Mouse (Mus musculus) embryonic facial prominence, embryonic 13.5 days (tissue): Measurements from ENCODE around the gene Sfxn3. TPM values are rescaled to one million over a fixed set of nuclear protein-coding genes. Genes with fewer than 3 reads are reported as not detected.
"Not testable (repeated sequence)": the region's sequence is repeated elsewhere in the genome, so short reads cannot be mapped to it uniquely, and the experiment has no call there.

ENCODE experiments used
- ATAC-seq: fragments of 200-750 bp; cut with Nextera tagmentation; 2 replicates; pipeline ENCODE4 v1.8.0; 2017; ENCODE audit warnings: low read depth; ENCODE audit not compliant: insufficient number of reproducible peaks, insufficient read depth, low FRiP score, low TSS enrichment
- H3K27ac ChIP-seq: fragments of 300-500 bp; sonication (generic); 2 replicates; pipeline ENCODE4 v1.5.1; 2015; ENCODE audit warnings: moderate library complexity, mild to moderate bottlenecking, inconsistent platforms
- H3K27me3 ChIP-seq: fragments of 300-500 bp; sonication (generic); 2 replicates; pipeline ENCODE4 v1.6.1; 2015; ENCODE audit warnings: mild to moderate bottlenecking, inconsistent platforms
- H3K36me3 ChIP-seq: fragments of 300-500 bp; sonication (generic); 2 replicates; pipeline ENCODE4 v1.6.1; 2015; ENCODE audit warnings: mild to moderate bottlenecking, inconsistent platforms
- H3K4me1 ChIP-seq: fragments of 300-500 bp; sonication (generic); 2 replicates; pipeline ENCODE4 v1.6.1; 2015; ENCODE audit warnings: inconsistent platforms
- H3K4me2 ChIP-seq: fragments of 300-500 bp; sonication (generic); 2 replicates; pipeline ENCODE4 v1.6.1; 2015; ENCODE audit warnings: moderate library complexity, mild to moderate bottlenecking, inconsistent platforms
- H3K4me3 ChIP-seq: fragments of 300-500 bp; sonication (generic); 2 replicates; pipeline ENCODE4 v1.5.1; 2015; ENCODE audit warnings: mild to moderate bottlenecking, inconsistent platforms
- H3K9ac ChIP-seq: fragments of 300-500 bp; sonication (generic); 2 replicates; pipeline ENCODE4 v1.6.1; 2015; ENCODE audit warnings: mild to moderate bottlenecking, inconsistent platforms
- H3K9me3 ChIP-seq: fragments of 300-500 bp; sonication (generic); 2 replicates; pipeline ENCODE4 v1.6.1; 2016; ENCODE audit warnings: inconsistent platforms
- WGBS: fragments of 180-500 bp; shearing (Covaris S2); methylation state at CpG from one replicate; pipeline ENCODE4 v1.1.7; 2015; ENCODE audit warnings: mixed read lengths; 5-methylcytosine and 5-hydroxymethylcytosine counted together
- polyA plus RNA-seq: library from polyadenylated mRNA; unstranded; fragments of >200 nt; fragmentation: Nextera tagmentation; extraction: Ambion mirVana; gene quantifications from 2 replicates; pipeline ENCODE4 v1.2.1, GENCODE M21; 2015

The Sfxn3 gene
- polyA plus RNA-seq, 1 experiment from 2014 or later, result 32.3 TPM

DNA sequence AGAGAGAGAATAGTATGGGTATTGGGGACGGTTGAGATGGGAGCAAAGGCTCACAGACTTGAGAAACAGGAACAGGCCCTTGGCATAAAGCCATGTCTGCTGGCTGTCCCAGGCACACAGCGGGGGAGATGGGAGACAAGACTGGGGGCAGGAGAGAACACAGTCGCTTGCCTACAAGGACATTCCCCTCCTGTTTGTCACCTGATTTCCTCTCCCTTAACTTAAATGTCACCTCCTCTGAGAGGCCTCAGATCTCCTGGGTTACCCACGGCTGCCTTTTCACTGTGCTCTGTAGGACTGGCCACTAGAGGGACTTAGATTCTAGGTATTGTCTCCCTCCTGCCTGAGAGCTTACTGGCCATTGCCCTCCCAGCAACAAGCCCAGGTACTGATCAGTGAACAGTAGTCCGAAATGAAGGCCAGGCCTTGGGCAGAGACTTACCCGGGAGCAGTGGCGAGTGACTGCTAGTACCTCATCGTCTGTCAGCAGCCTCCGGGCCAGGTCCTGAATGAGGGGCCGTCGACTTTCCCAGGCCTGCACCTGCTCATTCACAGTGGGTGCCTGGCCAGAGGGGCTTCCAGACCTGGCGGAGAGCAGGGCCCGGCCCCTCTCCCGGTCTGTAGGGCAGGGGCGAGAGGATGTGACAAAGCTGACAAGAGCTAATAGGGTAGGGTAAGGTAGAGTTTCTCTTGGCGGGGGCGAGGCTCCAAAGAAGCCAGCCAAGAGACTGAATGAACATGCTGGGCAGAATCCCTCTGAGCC, 14.6 kb upstream of the Sfxn3 start:
- H3K9ac ChIP-seq, result peak overlapping the region; percentile 40; the same call in 1 of the 2 replicates
- 0 out of 2 replicates have a peak, but pooled peaks cover 3% of the 10 kb centered on the region for H3K27me3 ChIP-seq
- WGBS, result 47% methylated on average over 17 of the region's 17 CpGs
- H3K27ac ChIP-seq, result no peak overlapping the region
- H3K4me1 ChIP-seq, result peaks cover 28% of the 10 kb centered on the region
- H3K4me2 ChIP-seq, result no peak overlapping the region
- H3K9me3 ChIP-seq, result no peaks in the 10 kb centered on the region
- H3K36me3 ChIP-seq, result peaks cover 13% of the 10 kb centered on the region
- ATAC-seq, result no peak
- no peak overlapping the region for H3K4me3 ChIP-seq

DNA sequence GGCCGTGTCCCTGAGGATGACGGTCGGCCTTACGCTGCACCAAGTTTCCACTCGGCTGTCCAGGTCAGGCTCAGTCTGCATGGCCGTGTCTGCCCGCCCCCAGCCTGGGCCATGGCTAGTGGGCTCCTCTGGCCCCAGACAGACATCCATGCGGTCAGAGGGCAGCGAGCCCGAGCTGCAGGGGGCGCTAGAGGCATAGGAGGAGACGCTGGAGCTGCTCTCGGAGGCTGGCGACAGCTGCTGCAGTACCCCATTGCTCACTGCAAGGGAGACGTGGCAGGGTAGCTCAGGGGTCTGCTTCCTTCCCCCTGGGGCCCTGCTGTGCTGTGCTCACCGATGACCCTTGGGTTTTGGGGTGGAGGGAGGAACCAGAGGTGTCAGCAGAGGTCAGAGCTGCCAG, 10.4 kb upstream of the Sfxn3 start:
- Histone ChIP-seq H3K27ac (no peak overlapping the region), H3K9ac (0 out of 2 replicates have a peak overlapping the region, but pooled peaks have one; percentile 11), H3K4me1 (peaks cover 12% of the 10 kb centered on the region), H3K9me3 (no peaks in the 10 kb centered on the region), H3K4me3 (no peak overlapping the region), H3K36me3 (no peaks in the 10 kb centered on the region), H3K27me3 (peaks cover 17% of the 10 kb centered on the region), H3K4me2 (no peak overlapping the region)
- no peak for ATAC-seq
- 36% methylated on average over 16 of the region's 16 CpGs for WGBS

- not testable (repeated sequence) for H3K36me3 ChIP-seq, H3K9me3 ChIP-seq, H3K4me3 ChIP-seq, H3K27ac ChIP-seq, H3K9ac ChIP-seq, ATAC-seq, H3K4me2 ChIP-seq, H3K4me1 ChIP-seq
- H3K27me3 ChIP-seq, result peaks cover 17% of the 10 kb centered on the region
- 86% methylated on average over 7 of the region's 7 CpGs for WGBS
Measured at GRCm38 (mm10) chr19:45038198-45038597, 9.1 kb upstream of the Sfxn3 start.

DNA sequence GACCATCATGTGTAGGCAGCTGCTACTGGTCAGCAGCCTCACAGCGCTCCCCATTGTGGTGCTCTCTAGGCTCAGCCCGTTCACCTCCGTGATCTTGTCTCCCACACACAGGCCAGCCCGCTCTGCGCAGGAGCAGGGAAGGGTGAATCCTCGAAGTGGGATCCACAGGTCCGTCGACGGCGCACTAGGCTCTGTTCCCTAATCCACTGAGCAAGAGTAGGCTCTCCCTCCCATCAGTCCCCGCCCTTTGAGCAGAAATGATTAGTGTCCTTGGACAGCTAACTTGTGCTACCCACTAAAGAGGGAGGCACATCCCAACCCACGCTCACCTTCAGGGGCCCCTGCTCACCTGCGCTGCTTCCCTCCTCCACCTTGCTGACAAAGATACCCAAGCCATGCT, 7.1 kb upstream of the Sfxn3 start:
- Histone ChIP-seq H3K9me3 (no peaks in the 10 kb centered on the region), H3K9ac (no peak overlapping the region), H3K36me3 (no peaks in the 10 kb centered on the region), H3K4me1 (0 out of 2 replicates have a peak, but pooled peaks cover under 1% of the 10 kb centered on the region), H3K4me3 (no peak overlapping the region), H3K27ac (no peak overlapping the region), H3K4me2 (no peak overlapping the region), H3K27me3 (peaks cover 28% of the 10 kb centered on the region)
- no peak for ATAC-seq
- WGBS, result 52% methylated on average over 13 of the region's 13 CpGs

DNA sequence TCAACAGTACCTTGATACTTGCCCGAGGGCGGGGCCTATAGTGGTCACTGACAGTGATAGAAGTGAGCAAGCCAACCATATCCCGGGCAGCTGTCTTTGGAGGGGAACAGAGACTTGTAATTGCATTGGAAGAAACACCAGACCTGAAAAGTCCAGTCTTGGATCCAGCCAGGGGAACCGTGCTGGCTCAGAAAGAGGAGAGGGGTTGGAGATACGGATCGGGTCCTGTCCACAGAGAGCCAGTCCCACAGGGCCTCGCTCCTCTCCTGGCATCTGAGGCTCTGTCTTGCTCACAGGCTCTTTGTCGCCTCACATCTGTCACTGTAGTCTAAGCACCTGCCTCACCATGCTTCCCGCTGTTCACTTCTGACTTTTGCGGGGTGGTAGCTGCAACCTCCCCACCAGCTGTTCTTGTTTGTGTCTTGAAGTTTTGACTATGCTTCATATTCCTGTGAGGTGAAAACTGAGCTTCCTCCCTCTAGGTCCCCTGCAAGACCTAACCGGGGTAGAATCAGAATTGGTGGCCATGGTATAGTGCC, 2.8 kb upstream of the Sfxn3 start:
- no peak overlapping the region for H3K4me3 ChIP-seq
- H3K36me3 ChIP-seq, result peaks cover 3% of the 10 kb centered on the region
- H3K4me1 ChIP-seq, result peaks cover 33% of the 10 kb centered on the region
- no peak overlapping the region for H3K9ac ChIP-seq
- H3K9me3 ChIP-seq, result no peaks in the 10 kb centered on the region
- no peak for ATAC-seq
- H3K4me2 ChIP-seq, result no peak overlapping the region
- H3K27ac ChIP-seq, result no peak overlapping the region
- WGBS, result 67% methylated on average over 11 of the region's 11 CpGs
- peaks cover 36% of the 10 kb centered on the region for H3K27me3 ChIP-seq

GRCm38 (mm10) chr19:45045236-45045635, 2.1 kb upstream of the Sfxn3 start:
- Histone ChIP-seq H3K4me3 (no peak overlapping the region), H3K4me2 (0 out of 2 replicates have a peak overlapping the region, but pooled peaks have one; percentile 11), H3K27me3 (peaks cover 31% of the 10 kb centered on the region), H3K9me3 (no peaks in the 10 kb centered on the region), H3K27ac (no peak overlapping the region), H3K36me3 (peaks cover 6% of the 10 kb centered on the region), H3K9ac (no peak overlapping the region), H3K4me1 (peaks cover 35% of the 10 kb centered on the region)
- no peak for ATAC-seq
- 33% methylated on average over 15 of the region's 15 CpGs for WGBS

DNA sequence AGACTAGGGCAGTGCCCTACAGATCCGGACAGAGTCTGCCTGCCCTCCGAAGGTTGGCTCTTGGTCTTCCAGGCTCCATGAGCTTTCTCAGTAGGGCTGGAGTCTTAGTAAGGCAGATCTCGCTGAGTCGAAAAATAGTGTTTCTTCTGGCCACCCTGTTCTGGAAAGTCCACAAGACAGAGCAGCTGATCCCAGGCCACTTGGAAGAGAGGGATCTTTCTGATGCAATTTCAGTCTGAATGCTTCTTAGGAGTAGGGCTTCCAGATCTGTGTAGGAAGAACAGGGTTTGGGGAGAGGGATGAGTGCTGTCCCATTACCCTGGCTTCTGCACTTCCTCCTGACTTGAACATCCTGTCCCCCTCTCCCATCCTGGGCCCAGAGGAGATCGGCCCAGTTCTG, 1.7 kb upstream of the Sfxn3 start, which contains the start of gene Pdzd7:
TSS of gene Pdzd7 (minus strand) at position 67 of the 400 bp plus-strand sequence.
- peaks cover 26% of the 10 kb centered on the region for H3K27me3 ChIP-seq
- WGBS, result 80% methylated on average over 5 of the region's 5 CpGs

DNA sequence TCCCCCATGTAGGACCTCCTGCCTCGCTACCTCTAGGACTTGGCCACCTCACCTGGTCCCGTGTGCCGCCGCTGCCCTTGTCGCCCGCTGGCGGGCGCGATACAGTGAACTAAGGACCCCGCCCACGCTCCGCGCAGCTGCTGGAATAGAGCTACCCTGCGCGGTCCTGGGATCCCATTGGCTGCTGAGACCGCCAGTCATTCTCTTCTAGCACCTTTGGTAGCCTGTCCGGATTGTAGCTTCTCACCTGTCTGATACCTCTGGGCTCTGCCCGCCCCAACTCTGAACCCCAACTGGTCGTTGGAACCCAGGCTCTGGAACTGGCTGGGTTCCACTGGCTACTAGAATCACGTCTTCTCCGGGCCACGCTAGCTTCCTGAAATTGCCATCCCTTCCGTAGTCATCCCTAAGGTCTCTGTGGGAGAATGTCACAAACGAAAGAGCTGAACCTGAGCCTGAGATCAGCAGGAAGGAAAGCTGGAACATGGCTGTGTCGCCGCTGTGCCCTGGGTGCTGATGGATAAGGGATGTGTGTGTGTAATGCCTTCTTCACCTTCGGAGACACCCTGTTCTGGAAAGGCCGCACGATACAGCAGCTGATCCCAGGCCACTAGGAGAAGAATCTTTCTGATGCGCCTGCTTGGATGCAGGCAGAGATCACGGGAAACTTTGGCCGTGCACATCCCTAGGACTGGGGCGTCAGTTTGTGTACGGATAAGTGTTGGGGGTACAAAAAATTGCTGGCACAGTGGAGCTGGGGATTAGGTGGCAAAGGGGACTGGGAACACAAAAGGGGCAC, 581 bp upstream of the Sfxn3 start:
- Histone ChIP-seq H3K9ac (peak overlapping the region; percentile 67), H3K4me2 (peak overlapping the region; percentile 80), H3K27me3 (peaks cover 21% of the 10 kb centered on the region), H3K9me3 (no peaks in the 10 kb centered on the region), H3K4me1 (peaks cover 35% of the 10 kb centered on the region), H3K4me3 (peak overlapping the region; percentile 50), H3K36me3 (peaks cover 18% of the 10 kb centered on the region), H3K27ac (peak overlapping the region; percentile 88)
- 3% methylated on average over 34 of the region's 34 CpGs for WGBS
- 0 out of 2 replicates have a peak, but pooled peaks have one; percentile 28 for ATAC-seq

More for the DNA sequence above, 1.7 kb upstream of the Sfxn3 start, which contains the start of gene Pdzd7:
- no peaks in the 10 kb centered on the region for H3K9me3 ChIP-seq
- peak within 1 kb of the TSS; percentile 50 for H3K4me3 ChIP-seq
- H3K9ac ChIP-seq, result peak within 1 kb of the TSS; percentile 67
- H3K4me1 ChIP-seq, result peaks cover 35% of the 10 kb centered on the region
- H3K4me2 ChIP-seq, result peak within 1 kb of the TSS; percentile 80
- no peak for ATAC-seq
- peaks cover 10% of the 10 kb centered on the region for H3K36me3 ChIP-seq
- H3K27ac ChIP-seq, result no peak within 1 kb of the TSS

DNA sequence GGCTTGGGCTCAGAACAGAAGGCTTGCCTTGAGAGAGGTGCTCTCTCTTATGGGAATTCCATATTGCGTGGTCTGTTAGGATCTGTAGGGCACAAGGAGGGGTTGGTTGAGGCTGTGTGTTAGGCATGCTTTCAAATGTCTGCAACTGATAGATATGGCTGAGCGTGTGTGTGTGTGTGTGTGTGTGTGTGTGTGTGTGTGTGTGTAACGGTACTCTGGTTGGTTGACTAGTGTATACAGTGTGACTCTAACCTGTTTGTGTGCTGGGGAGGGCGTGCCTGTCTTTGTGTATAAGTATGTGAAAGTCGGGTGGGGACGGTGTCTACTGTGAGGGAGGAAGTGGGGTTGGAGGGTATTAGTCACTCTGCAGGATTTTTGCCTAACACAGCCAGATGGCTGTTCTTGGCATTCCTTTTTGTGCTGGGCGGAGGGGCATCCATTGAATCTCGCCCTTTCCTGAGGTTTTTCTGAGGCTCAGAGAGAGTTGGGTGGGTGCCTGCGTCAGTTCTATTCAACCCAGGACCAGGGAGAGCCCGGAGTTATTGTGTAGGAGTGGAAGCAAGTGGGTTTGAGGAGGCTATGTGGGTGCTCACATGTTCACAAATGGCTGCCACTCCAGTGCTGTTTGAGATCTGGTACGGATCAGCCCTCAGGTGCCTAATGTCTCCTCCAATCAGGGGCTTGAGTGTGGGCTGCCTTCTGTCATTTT, 786 bp downstream of the Sfxn3 start:
- Histone ChIP-seq H3K9me3 (no peaks in the 10 kb centered on the region), H3K27ac (peak overlapping the region; percentile 88), H3K9ac (peak overlapping the region; percentile 67), H3K4me3 (peak overlapping the region; percentile 50), H3K4me1 (peaks cover 35% of the 10 kb centered on the region), H3K4me2 (peak overlapping the region; percentile 80), H3K27me3 (peaks cover 21% of the 10 kb centered on the region), H3K36me3 (peaks cover 32% of the 10 kb centered on the region)
- 27% methylated on average over 11 of the region's 11 CpGs for WGBS
- peak; percentile 64 for ATAC-seq

- peak overlapping the region; percentile 67 for H3K9ac ChIP-seq
- ATAC-seq, result no peak
- peak overlapping the region; percentile 50 for H3K4me3 ChIP-seq
- H3K27ac ChIP-seq, result peak overlapping the region; percentile 88
- no peaks in the 10 kb centered on the region for H3K9me3 ChIP-seq
- H3K36me3 ChIP-seq, result peaks cover 39% of the 10 kb centered on the region
- peaks cover 35% of the 10 kb centered on the region for H3K4me1 ChIP-seq
- WGBS, result 77% methylated on average over 12 of the region's 12 CpGs
- H3K27me3 ChIP-seq, result peaks cover 21% of the 10 kb centered on the region
- peak overlapping the region; percentile 80 for H3K4me2 ChIP-seq
Measured at GRCm38 (mm10) chr19:45048644-45049365, 1.5 kb downstream of the Sfxn3 start.
